Mouse (Mus musculus) CD4-positive, CD25-positive, alpha-beta regulatory T cell, adult 9 weeks (primary cell): Measurements from ENCODE around the gene Olfr749. TPM values are rescaled to one million over a fixed set of nuclear protein-coding genes. Genes with fewer than 3 reads are reported as not detected.

Experiments
- polyA plus RNA-seq: library from polyadenylated mRNA; unstranded; fragments of 100-300 nt; shearing (Covaris generic); gene quantifications from one replicate; pipeline ENCODE4 v1.2.1, GENCODE M21; 2017

Olfr749 gene
- polyA plus RNA-seq, result not detected

GRCm38 (mm10) chr14:50744994-50745393 is at the start of gene Olfr749:
Gene Olfr749, minus strand, starts transcription at chr14:50745094.

GRCm38 (mm10) chr14:50785251-50785637 is 40.4 kb upstream of the Olfr749 start, which contains the start of gene Ttc5:
Gene Ttc5, minus strand, starts transcription at chr14:50785519.

GRCm38 (mm10) chr14:50707073-50707472 is 37.8 kb downstream of the Olfr749 start, which contains the start of gene Olfr748:
Gene Olfr748, plus strand, starts transcription at chr14:50707373.

GRCm38 (mm10) chr14:50693106-50693505 is 51.8 kb downstream of the Olfr749 start, which contains the start of gene Olfr747:
Gene Olfr747, minus strand, starts transcription at chr14:50693206.

Other genes with a start within 250 kb of the Olfr749 start
- not detected for gene Olfr742, start 241.5 kb downstream of the Olfr749 start, polyA plus RNA-seq
- not detected for gene Olfr743, start 223.3 kb downstream of the Olfr749 start, polyA plus RNA-seq
- not detected for gene Olfr744, start 130.2 kb downstream of the Olfr749 start, polyA plus RNA-seq
- gene Olfr745, start 105.7 kb downstream of the Olfr749 start, polyA plus RNA-seq, result not detected
- not detected for gene Olfr746, start 98.0 kb downstream of the Olfr749 start, polyA plus RNA-seq
- gene Olfr747, start 51.9 kb downstream of the Olfr749 start, polyA plus RNA-seq, result not detected
- not detected for gene Olfr748, start 37.7 kb downstream of the Olfr749 start, polyA plus RNA-seq
- 125 TPM for gene Ttc5, start 40.4 kb upstream of the Olfr749 start, polyA plus RNA-seq
- not detected for gene Ccnb1ip1, start 62.6 kb upstream of the Olfr749 start, polyA plus RNA-seq
- 76.4 TPM for gene Parp2, start 62.7 kb upstream of the Olfr749 start, polyA plus RNA-seq
- 28.8 TPM for gene Tep1, start 125.5 kb upstream of the Olfr749 start, polyA plus RNA-seq
- gene Klhl33, start 152.4 kb upstream of the Olfr749 start, polyA plus RNA-seq, result 0.05 TPM
- 70.8 TPM for gene Osgep, start 179.8 kb upstream of the Olfr749 start, polyA plus RNA-seq
- 86.5 TPM for gene Apex1, start 179.9 kb upstream of the Olfr749 start, polyA plus RNA-seq
- 6.1 TPM for gene Pip4p1, start 185.8 kb upstream of the Olfr749 start, polyA plus RNA-seq
- 55.3 TPM for gene Pnp, start 186.0 kb upstream of the Olfr749 start, polyA plus RNA-seq
- gene Gm49342, start 199.4 kb upstream of the Olfr749 start, polyA plus RNA-seq, result not detected
- 1.1 TPM for gene Pnp2, start 210.9 kb upstream of the Olfr749 start, polyA plus RNA-seq